Mouse (Mus musculus): ENCODE data around the gene Scpep1. TPM values are rescaled to one million over a fixed set of nuclear protein-coding genes. Genes with fewer than 3 reads are reported as not detected.
A peak's percentile ranks its signal among the peaks of the same experiment; 100 is the strongest.

Scpep1 gene
- polyA plus RNA-seq, 1 experiment from 2014 or later: 84.5 TPM

- H3K9me3 ChIP-seq (ENCODE audit: control insufficient read depth, low read length): no peaks in the 10 kb centered on the region
- no peak overlapping the region for H3K27ac ChIP-seq (replicated peaks; ENCODE audit: low read depth, low read length)
- H3K27me3 ChIP-seq (replicated peaks; ENCODE audit: control insufficient read depth, insufficient read depth, low read length): no peaks in the 10 kb centered on the region
- H3K4me2 ChIP-seq (ENCODE audit: low read depth, low read length): no peak overlapping the region
- ATAC-seq (ENCODE audit: low read depth) (no peak), DNase-seq (ENCODE audit: low spot score) (no peak)
- no peaks in the 10 kb centered on the region for H3K4me1 ChIP-seq (ENCODE audit: control insufficient read depth, insufficient read depth, low read length)
- H3K36me3 ChIP-seq (ENCODE audit: control insufficient read depth, insufficient read depth, low read length): peaks cover 63% of the 10 kb centered on the region
- no peak overlapping the region for H3K9ac ChIP-seq (ENCODE audit: low read depth, low read length)
- no peak overlapping the region for H3K4me3 ChIP-seq (ENCODE audit: low read depth, low read length)
- WGBS: 90% methylated on average over 5 of the region's 5 CpGs
Measured at GRCm38 (mm10) chr11:88926566-88926965, 28.7 kb downstream of the Scpep1 start.

GRCm38 (mm10) chr11:88909388-88910036 is 45.8 kb downstream of the Scpep1 start:
- ATAC-seq (ENCODE audit: low read depth) (no peak), DNase-seq (ENCODE audit: low spot score) (no peak)
- no peaks in the 10 kb centered on the region for H3K36me3 ChIP-seq (ENCODE audit: control insufficient read depth, insufficient read depth, low read length)
- H3K4me3 ChIP-seq (ENCODE audit: low read depth, low read length): no peak overlapping the region
- no peaks in the 10 kb centered on the region for H3K9me3 ChIP-seq (ENCODE audit: control insufficient read depth, low read length)
- H3K27me3 ChIP-seq (replicated peaks; ENCODE audit: control insufficient read depth, insufficient read depth, low read length): no peaks in the 10 kb centered on the region
- no peaks in the 10 kb centered on the region for H3K4me1 ChIP-seq (ENCODE audit: control insufficient read depth, insufficient read depth, low read length)
- 80% methylated on average over 8 of the region's 8 CpGs for WGBS
- H3K4me2 ChIP-seq (ENCODE audit: low read depth, low read length): no peak overlapping the region
- H3K27ac ChIP-seq (replicated peaks; ENCODE audit: low read depth, low read length): no peak overlapping the region
- no peak overlapping the region for H3K9ac ChIP-seq (ENCODE audit: low read depth, low read length)

GRCm38 (mm10) chr11:88908557-88909211 is 46.6 kb downstream of the Scpep1 start:
- Histone ChIP-seq H3K36me3 (ENCODE audit: control insufficient read depth, insufficient read depth, low read length) (no peaks in the 10 kb centered on the region), H3K4me1 (ENCODE audit: control insufficient read depth, insufficient read depth, low read length) (no peaks in the 10 kb centered on the region), H3K4me2 (ENCODE audit: low read depth, low read length) (no peak overlapping the region), H3K4me3 (ENCODE audit: low read depth, low read length) (no peak overlapping the region), H3K27me3 (replicated peaks; ENCODE audit: control insufficient read depth, insufficient read depth, low read length) (no peaks in the 10 kb centered on the region), H3K9ac (ENCODE audit: low read depth, low read length) (no peak overlapping the region), H3K9me3 (ENCODE audit: control insufficient read depth, low read length) (no peaks in the 10 kb centered on the region), H3K27ac (replicated peaks; ENCODE audit: low read depth, low read length) (no peak overlapping the region)
- 92% methylated on average over 1 of the region's 1 CpGs for WGBS
- no peak for ATAC-seq (ENCODE audit: low read depth)
- peak; percentile 69 for DNase-seq (ENCODE audit: low spot score)

- 94% methylated on average over 7 of the region's 7 CpGs for WGBS
- no peaks in the 10 kb centered on the region for H3K4me1 ChIP-seq (ENCODE audit: control insufficient read depth, insufficient read depth, low read length)
- H3K4me3 ChIP-seq (ENCODE audit: low read depth, low read length): no peak overlapping the region
- DNase-seq (ENCODE audit: low spot score) (no peak), ATAC-seq (ENCODE audit: low read depth) (no peak)
- no peak overlapping the region for H3K4me2 ChIP-seq (ENCODE audit: low read depth, low read length)
- H3K9me3 ChIP-seq (ENCODE audit: control insufficient read depth, low read length): no peaks in the 10 kb centered on the region
- H3K36me3 ChIP-seq (ENCODE audit: control insufficient read depth, insufficient read depth, low read length): no peaks in the 10 kb centered on the region
- H3K27me3 ChIP-seq (replicated peaks; ENCODE audit: control insufficient read depth, insufficient read depth, low read length): no peaks in the 10 kb centered on the region
- H3K9ac ChIP-seq (ENCODE audit: low read depth, low read length): no peak overlapping the region
- H3K27ac ChIP-seq (replicated peaks; ENCODE audit: low read depth, low read length): no peak overlapping the region
Measured at GRCm38 (mm10) chr11:88907886-88908285, 47.4 kb downstream of the Scpep1 start.

- no peaks in the 10 kb centered on the region for H3K27me3 ChIP-seq (replicated peaks; ENCODE audit: control insufficient read depth, insufficient read depth, low read length)
- WGBS: 31% methylated on average over 2 of the region's 2 CpGs
- DNase-seq (ENCODE audit: low spot score) (no peak), ATAC-seq (ENCODE audit: low read depth) (no peak)
- H3K36me3 ChIP-seq (ENCODE audit: control insufficient read depth, insufficient read depth, low read length): no peaks in the 10 kb centered on the region
- H3K9me3 ChIP-seq (ENCODE audit: control insufficient read depth, low read length): no peaks in the 10 kb centered on the region
- H3K27ac ChIP-seq (replicated peaks; ENCODE audit: low read depth, low read length): no peak overlapping the region
- no peak overlapping the region for H3K9ac ChIP-seq (ENCODE audit: low read depth, low read length)
- no peaks in the 10 kb centered on the region for H3K4me1 ChIP-seq (ENCODE audit: control insufficient read depth, insufficient read depth, low read length)
- H3K4me3 ChIP-seq (ENCODE audit: low read depth, low read length): no peak overlapping the region
- H3K4me2 ChIP-seq (ENCODE audit: low read depth, low read length): no peak overlapping the region
Measured at GRCm38 (mm10) chr11:88905621-88906020, 49.6 kb downstream of the Scpep1 start.

GRCm38 (mm10) chr11:88904080-88904479 is 51.2 kb downstream of the Scpep1 start:
- no peak for ATAC-seq (ENCODE audit: low read depth)
- no peak overlapping the region for H3K4me3 ChIP-seq (ENCODE audit: low read depth, low read length)
- no peak overlapping the region for H3K9ac ChIP-seq (ENCODE audit: low read depth, low read length)
- H3K4me1 ChIP-seq (ENCODE audit: control insufficient read depth, insufficient read depth, low read length): no peaks in the 10 kb centered on the region
- WGBS: 48% methylated on average over 2 of the region's 2 CpGs
- H3K36me3 ChIP-seq (ENCODE audit: control insufficient read depth, insufficient read depth, low read length): no peaks in the 10 kb centered on the region
- no peak overlapping the region for H3K27ac ChIP-seq (replicated peaks; ENCODE audit: low read depth, low read length)
- H3K4me2 ChIP-seq (ENCODE audit: low read depth, low read length): no peak overlapping the region
- DNase-seq (ENCODE audit: low spot score): no peak
- H3K9me3 ChIP-seq (ENCODE audit: control insufficient read depth, low read length): no peaks in the 10 kb centered on the region
- no peaks in the 10 kb centered on the region for H3K27me3 ChIP-seq (replicated peaks; ENCODE audit: control insufficient read depth, insufficient read depth, low read length)

- Histone ChIP-seq H3K9me3 (ENCODE audit: control insufficient read depth, low read length) (no peaks in the 10 kb centered on the region), H3K27ac (replicated peaks; ENCODE audit: low read depth, low read length) (no peak overlapping the region), H3K9ac (ENCODE audit: low read depth, low read length) (no peak overlapping the region), H3K4me2 (ENCODE audit: low read depth, low read length) (no peak overlapping the region), H3K4me1 (ENCODE audit: control insufficient read depth, insufficient read depth, low read length) (no peaks in the 10 kb centered on the region), H3K36me3 (ENCODE audit: control insufficient read depth, insufficient read depth, low read length) (no peaks in the 10 kb centered on the region), H3K27me3 (replicated peaks; ENCODE audit: control insufficient read depth, insufficient read depth, low read length) (no peaks in the 10 kb centered on the region), H3K4me3 (ENCODE audit: low read depth, low read length) (no peak overlapping the region)
- WGBS: 67% methylated on average over 6 of the region's 6 CpGs
- no peak for ATAC-seq (ENCODE audit: low read depth)
- no peak for DNase-seq (ENCODE audit: low spot score)
Measured at GRCm38 (mm10) chr11:88902762-88903161, 52.5 kb downstream of the Scpep1 start.

GRCm38 (mm10) chr11:88901341-88901802 is 53.9 kb downstream of the Scpep1 start:
- DNase-seq (ENCODE audit: low spot score): peak; percentile 31
- no peak overlapping the region for H3K4me2 ChIP-seq (ENCODE audit: low read depth, low read length)

GRCm38 (mm10) chr11:88899561-88899960 is 55.7 kb downstream of the Scpep1 start:
- DNase-seq (ENCODE audit: low spot score) (no peak), ATAC-seq (ENCODE audit: low read depth) (no peak)
- no peak overlapping the region for H3K27ac ChIP-seq (replicated peaks; ENCODE audit: low read depth, low read length)
- no peaks in the 10 kb centered on the region for H3K9me3 ChIP-seq (ENCODE audit: control insufficient read depth, low read length)
- H3K4me1 ChIP-seq (ENCODE audit: control insufficient read depth, insufficient read depth, low read length): no peaks in the 10 kb centered on the region
- H3K27me3 ChIP-seq (replicated peaks; ENCODE audit: control insufficient read depth, insufficient read depth, low read length): no peaks in the 10 kb centered on the region
- no peaks in the 10 kb centered on the region for H3K36me3 ChIP-seq (ENCODE audit: control insufficient read depth, insufficient read depth, low read length)
- 88% methylated on average over 6 of the region's 6 CpGs for WGBS
- H3K4me3 ChIP-seq (ENCODE audit: low read depth, low read length): no peak overlapping the region
- no peak overlapping the region for H3K4me2 ChIP-seq (ENCODE audit: low read depth, low read length)
- no peak overlapping the region for H3K9ac ChIP-seq (ENCODE audit: low read depth, low read length)

More at GRCm38 (mm10) chr11:88901341-88901802, 53.9 kb downstream of the Scpep1 start:
- Histone ChIP-seq H3K9me3 (ENCODE audit: control insufficient read depth, low read length) (no peaks in the 10 kb centered on the region), H3K4me1 (ENCODE audit: control insufficient read depth, insufficient read depth, low read length) (no peaks in the 10 kb centered on the region), H3K9ac (ENCODE audit: low read depth, low read length) (no peak overlapping the region), H3K27me3 (replicated peaks; ENCODE audit: control insufficient read depth, insufficient read depth, low read length) (no peaks in the 10 kb centered on the region), H3K36me3 (ENCODE audit: control insufficient read depth, insufficient read depth, low read length) (no peaks in the 10 kb centered on the region), H3K4me3 (ENCODE audit: low read depth, low read length) (no peak overlapping the region), H3K27ac (replicated peaks; ENCODE audit: low read depth, low read length) (no peak overlapping the region)
- 62% methylated on average over 7 of the region's 7 CpGs for WGBS
- no peak for ATAC-seq (ENCODE audit: low read depth)

Measured in embryonic facial prominence, embryonic 14.5 days (tissue).